Mouse (Mus musculus) megakaryocyte, embryonic 14.5 days (primary cell): ENCODE results near the gene Atp1b3.

Experiments
- FLI1 ChIP-seq: IDR thresholded peaks from 2 replicates; pipeline ENCODE4 v1.6.1; 2012; ENCODE audit warnings: low read length, inconsistent platforms, mixed read lengths
- GATA1 ChIP-seq: IDR thresholded peaks from 3 replicates; pipeline ENCODE4 v1.6.1; 2012; ENCODE audit warnings: mixed read lengths, low read length, inconsistent platforms, borderline replicate concordance

GRCm38 (mm10) chr9:96375819-96376218, 11.6 kb upstream of the Atp1b3 start:
- no peak for TF ChIP-seq GATA1
- no peak for TF ChIP-seq FLI1
